16 mouse cellular contexts compared by ENCODE assay signal in the genomic region with DNA sequence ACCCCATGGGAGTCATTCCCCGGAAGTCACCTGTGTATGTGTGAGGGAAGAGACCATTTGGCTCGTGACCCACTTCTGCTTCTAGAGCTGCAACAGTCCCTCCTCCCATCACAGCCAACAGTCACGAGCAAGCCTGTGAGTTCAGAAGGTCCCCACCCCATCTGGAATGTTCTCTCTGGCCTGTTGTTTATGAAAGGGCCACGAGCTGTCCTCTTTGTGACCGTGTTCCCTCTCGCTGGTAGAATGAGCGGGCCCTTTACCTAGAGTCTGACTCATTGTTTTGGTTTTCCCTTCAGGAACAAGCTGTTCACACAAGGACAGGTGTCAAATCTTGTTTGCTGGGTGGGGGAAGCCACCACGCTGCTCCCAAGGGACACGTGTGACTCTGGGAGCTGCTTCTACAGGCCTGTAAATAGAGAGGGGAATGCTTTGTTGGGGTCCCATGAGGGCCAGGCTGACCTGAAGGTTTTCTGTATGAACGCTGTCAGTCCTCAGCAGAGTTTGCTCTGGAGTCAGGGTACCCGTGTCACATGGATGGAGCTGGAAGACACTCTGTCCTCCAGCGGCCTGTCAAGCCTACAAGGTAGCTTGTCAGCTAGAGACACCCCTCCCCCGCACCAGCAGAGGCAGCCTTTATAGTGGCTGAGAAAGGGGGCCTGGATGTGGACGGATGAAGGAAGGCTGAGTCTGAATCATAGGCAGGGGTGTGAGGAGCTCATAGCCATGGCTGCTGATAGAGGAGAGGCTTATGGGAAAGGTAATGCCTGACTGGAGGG. TPM values are rescaled to one million over a fixed set of nuclear protein-coding genes. Genes with fewer than 3 reads are reported as not detected.
DNase-seq lines count a peak whose midpoint lies in the region; ATAC-seq and TF ChIP-seq lines count a peak whose summit lies in the region.
"Had no signal": no experiment of that assay in that cellular context is flagged by ENCODE, and none has a peak within 500 bp of the region (broad histone marks: within the 10 kb centered on the region; RNA-seq: fewer than 3 reads in every experiment).

No protein-coding gene starts in this region.

- H3K4me3 ChIP-seq in heart, embryonic 10.5 days: no peak overlapping the region
- no peak overlapping the region for H3K4me3 ChIP-seq in liver, postnatal 0 days (ENCODE audit: low read depth, low read length)
- no peak overlapping the region for H3K4me3 ChIP-seq in liver, embryonic 12.5 days
- H3K4me3 ChIP-seq: embryonic facial prominence, embryonic 15.5 days; forebrain, embryonic 12.5 days; left cerebral cortex, adult 2 months; midbrain, embryonic 15.5 days; neural tube, embryonic 12.5 days had no signal

- no peak for DNase-seq in heart, embryonic 10.5 days (ENCODE audit: low spot score)
- DNase-seq in heart, postnatal 36 days: no peak
- DNase-seq in liver, postnatal 0 days: no peak
- peak; percentile 42 for DNase-seq in brain, adult 2 months (ENCODE audit: low read depth, low spot score)
- DNase-seq in retina, embryonic 14.5 days (ENCODE audit: low spot score): peak; percentile 38
- DNase-seq in layer of hippocampus, adult 8-10 months (ENCODE audit: low spot score in 2 of 2): no peak
- DNase-seq: cerebellum, adult 11 months; cerebellum, postnatal 36 days; liver; spleen, adult 18-20 months had no signal

- no peaks in the 10 kb centered on the region for H3K36me3 ChIP-seq in heart, embryonic 10.5 days
- no peaks in the 10 kb centered on the region for H3K36me3 ChIP-seq in liver, postnatal 0 days (replicated peaks; ENCODE audit: insufficient read depth, low read length)
- H3K36me3 ChIP-seq in liver, embryonic 12.5 days: no peaks in the 10 kb centered on the region
- H3K36me3 ChIP-seq: embryonic facial prominence, embryonic 15.5 days; forebrain, embryonic 12.5 days; midbrain, embryonic 15.5 days; neural tube, embryonic 12.5 days had no signal

- TF ChIP-seq CTCF in liver, postnatal 0 days (IDR thresholded peaks at IDR 0.05; ENCODE audit: low read depth): no peak

- ATAC-seq in liver, postnatal 0 days: peak; percentile 91
- ATAC-seq in liver, embryonic 12.5 days: no peak
- ATAC-seq: midbrain, embryonic 15.5 days had no signal

- 52% methylated on average over 14 of the region's 14 CpGs for WGBS in heart, embryonic 10.5 days
- 40% methylated on average over 14 of the region's 14 CpGs for WGBS in liver, postnatal 0 days (ENCODE audit: insufficient replicate concordance)
- 49% methylated on average over 14 of the region's 14 CpGs for WGBS in liver, embryonic 12.5 days (ENCODE audit: insufficient replicate concordance)

- intact Hi-C loops in heart, postnatal 36 days (cut with DNase I): no loop called here

- peaks cover 32% of the 10 kb centered on the region for H3K27me3 ChIP-seq in heart, embryonic 10.5 days (ENCODE audit: insufficient read depth, poor library complexity, severe bottlenecking)
- H3K27me3 ChIP-seq in liver, postnatal 0 days (ENCODE audit: insufficient read depth, low read length): peaks cover 10% of the 10 kb centered on the region; the same call in 1 of the 2 replicates
- peaks cover 43% of the 10 kb centered on the region for H3K27me3 ChIP-seq in liver, embryonic 12.5 days (replicated peaks)

- no peak overlapping the region for H3K9ac ChIP-seq in liver, postnatal 0 days (replicated peaks)
- H3K9ac ChIP-seq in liver, embryonic 12.5 days: no peak overlapping the region
- H3K9ac ChIP-seq: embryonic facial prominence, embryonic 15.5 days; forebrain, embryonic 12.5 days; midbrain, embryonic 15.5 days; neural tube, embryonic 12.5 days had no signal

- H3K9me3 ChIP-seq in heart, embryonic 10.5 days: no peaks in the 10 kb centered on the region
- no peaks in the 10 kb centered on the region for H3K9me3 ChIP-seq in liver, postnatal 0 days (ENCODE audit: low read length)
- H3K9me3 ChIP-seq in liver, embryonic 12.5 days (replicated peaks): no peaks in the 10 kb centered on the region
- H3K9me3 ChIP-seq: embryonic facial prominence, embryonic 15.5 days; forebrain, embryonic 12.5 days; midbrain, embryonic 15.5 days; neural tube, embryonic 12.5 days had no signal

- H3K4me1 ChIP-seq in heart, embryonic 10.5 days: peaks cover 12% of the 10 kb centered on the region
- no peaks in the 10 kb centered on the region for H3K4me1 ChIP-seq in liver, postnatal 0 days (ENCODE audit: insufficient read depth)
- H3K4me1 ChIP-seq in liver, embryonic 12.5 days: no peaks in the 10 kb centered on the region

- no peak overlapping the region for H3K4me2 ChIP-seq in liver, postnatal 0 days (ENCODE audit: low read depth, low read length)
- H3K4me2 ChIP-seq in liver, embryonic 12.5 days: no peak overlapping the region
- H3K4me2 ChIP-seq: embryonic facial prominence, embryonic 15.5 days; forebrain, embryonic 12.5 days; midbrain, embryonic 15.5 days; neural tube, embryonic 12.5 days had no signal

- 0 out of 2 replicates have a peak overlapping the region, but pooled peaks have one; percentile 31 for H3K27ac ChIP-seq in heart, embryonic 10.5 days
- H3K27ac ChIP-seq in liver, postnatal 0 days (ENCODE audit: low read depth): no peak overlapping the region
- no peak overlapping the region for H3K27ac ChIP-seq in liver, embryonic 12.5 days
- H3K27ac ChIP-seq: embryonic facial prominence, embryonic 15.5 days; forebrain, embryonic 12.5 days; left cerebral cortex, adult 2 months; midbrain, embryonic 15.5 days; neural tube, embryonic 12.5 days had no signal

- TF ChIP-seq EP300 in liver, postnatal 0 days (IDR thresholded peaks at IDR 0.05; ENCODE audit: low read depth): peak; percentile 88

RNA-seq across cellular contexts. Expression of a gene that starts 39.5 kb away (rescaled TPM):
- polyA plus RNA-seq in heart, embryonic 10.5 days (2016; fragmentation: Nextera tagmentation; extraction: Ambion mirVana): 9.0 and 15.5 TPM in 2 replicates
- 10 to 100 TPM; 27.0 to 45.2 TPM for total RNA-seq in heart, postnatal 36 days (2021)
- polyA plus RNA-seq in liver, postnatal 0 days (2015; fragmentation: Nextera tagmentation; extraction: Ambion mirVana): 52.2 and 53.2 TPM in 2 replicates
- polyA plus RNA-seq in liver, embryonic 12.5 days (2016; fragmentation: Nextera tagmentation; extraction: Ambion mirVana): 17.1 and 17.3 TPM in 2 replicates
- 10 to 100 TPM; 29.9 to 33.1 (median 31.0) TPM for total RNA-seq in layer of hippocampus, adult 8-10 months (2022)

Comparison
In these comparisons a context has a peak if more than half of its experiments do, and no peak if none do; other contexts are left out.
1. DNase-seq: peak in brain, adult 2 months (single experiment) and retina, embryonic 14.5 days (single experiment); none in heart, embryonic 10.5 days (single experiment), heart, postnatal 36 days (0 of 2), liver, postnatal 0 days (single experiment) and layer of hippocampus, adult 8-10 months (0 of 2).